Mouse (Mus musculus) retina, adult 2 months (tissue): ENCODE data around the gene Fcer1g.

ENCODE experiments used
- DNase-seq: peaks from one replicate; pipeline ENCODE4 v3.0.0-alpha.2; 2012; ENCODE audit warnings: low read depth, low spot score

The Fcer1g gene

DNA sequence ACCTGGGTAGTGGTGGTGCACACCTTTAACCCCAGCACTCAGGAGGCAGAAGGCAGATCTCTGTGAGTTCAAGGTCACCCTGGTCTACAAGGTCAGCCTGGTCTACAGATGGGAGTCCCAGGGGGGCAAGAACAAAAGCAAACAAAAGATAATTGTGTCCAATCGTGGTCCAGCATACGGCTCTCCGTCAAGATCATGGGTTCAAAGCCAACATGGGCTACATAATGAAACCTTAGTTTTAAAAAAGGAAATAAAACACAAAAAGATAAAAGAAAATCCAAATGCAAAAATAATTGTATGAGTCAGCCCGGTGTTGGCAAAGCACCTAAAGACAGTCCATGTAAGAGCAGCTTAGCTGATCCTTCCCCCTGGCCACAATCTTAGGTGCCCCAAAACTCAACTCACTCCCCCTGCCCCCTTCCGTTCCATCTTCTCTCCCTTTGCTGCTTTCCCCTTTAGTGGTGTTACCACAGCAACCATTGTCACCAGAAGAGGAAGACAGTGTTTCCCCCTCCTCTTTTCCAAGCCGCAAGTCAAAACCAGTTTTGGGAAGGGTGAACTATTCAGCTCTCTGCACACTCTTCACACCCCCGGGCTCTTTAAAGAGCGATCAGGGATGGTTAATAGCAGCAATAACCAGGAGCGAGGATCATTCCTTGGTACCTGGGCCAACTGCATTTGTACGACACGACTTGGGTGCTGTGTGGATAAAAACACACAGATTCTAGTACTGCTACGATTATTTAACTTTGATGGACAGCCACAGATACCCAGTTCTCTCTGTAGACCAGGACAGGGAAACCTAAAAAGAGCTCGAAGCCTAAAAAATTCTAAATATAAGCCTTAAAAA lies 46.1 kb downstream of the Fcer1g start:
- no peak for DNase-seq

DNA sequence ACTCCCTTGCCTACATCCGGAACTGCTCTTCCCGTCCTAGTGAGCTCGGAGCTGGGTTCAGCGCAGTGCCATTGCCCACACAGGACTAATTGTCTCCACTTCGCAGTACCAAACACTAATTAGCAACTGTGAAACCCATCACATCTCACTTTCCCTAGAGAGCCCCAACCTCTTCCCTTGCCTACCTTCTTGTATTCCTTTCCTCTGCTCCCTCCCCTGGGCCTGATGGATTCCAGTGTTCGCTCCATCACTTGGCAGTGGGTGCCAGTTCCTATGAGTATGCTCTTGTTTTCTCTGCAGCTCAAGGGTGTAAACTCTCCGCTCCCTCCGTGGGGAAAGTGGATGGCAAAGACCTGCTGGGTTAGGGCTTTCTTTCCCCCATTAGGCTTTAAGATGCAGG lies 48.5 kb downstream of the Fcer1g start:
- DNase-seq = no peak

DNA sequence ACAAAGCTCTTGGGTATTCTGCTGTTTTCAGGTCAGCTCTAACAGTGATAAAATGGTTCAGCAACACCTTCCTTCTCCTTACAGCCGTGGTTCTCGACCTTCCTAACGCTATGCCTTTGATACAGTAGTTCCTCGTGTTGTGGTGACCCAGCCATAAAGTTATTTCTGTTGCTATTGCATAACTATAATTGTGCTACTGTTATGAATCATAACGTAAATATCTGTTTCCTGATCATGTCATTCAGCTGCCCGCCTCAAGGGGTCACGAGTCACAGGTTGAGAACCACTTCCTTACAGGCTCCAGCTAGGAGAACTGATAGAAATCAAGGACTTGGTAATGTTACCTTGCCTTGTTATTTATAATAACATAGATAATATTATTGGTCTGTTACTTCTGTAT lies 49.9 kb downstream of the Fcer1g start:
- no peak for DNase-seq

DNA sequence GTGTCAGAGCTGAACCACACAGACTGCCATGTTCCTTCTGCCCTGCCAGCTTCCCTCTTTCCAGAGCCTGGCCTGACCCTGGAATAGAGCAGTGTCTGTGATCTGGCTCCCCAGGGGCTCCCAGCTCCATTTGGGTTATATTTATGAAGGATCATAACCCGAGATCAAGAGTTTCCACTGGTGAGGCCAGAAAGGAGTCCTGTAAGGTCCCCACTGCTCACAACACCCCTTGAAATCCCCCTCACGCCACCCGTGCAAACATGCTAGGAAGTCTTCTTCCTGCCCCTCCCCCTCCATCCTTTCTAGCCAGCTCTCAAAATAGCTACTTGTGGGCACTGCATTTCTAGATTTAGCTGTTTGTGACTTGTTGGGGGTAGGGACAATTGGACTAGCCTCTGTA lies 50.5 kb downstream of the Fcer1g start:
- DNase-seq = no peak

DNA sequence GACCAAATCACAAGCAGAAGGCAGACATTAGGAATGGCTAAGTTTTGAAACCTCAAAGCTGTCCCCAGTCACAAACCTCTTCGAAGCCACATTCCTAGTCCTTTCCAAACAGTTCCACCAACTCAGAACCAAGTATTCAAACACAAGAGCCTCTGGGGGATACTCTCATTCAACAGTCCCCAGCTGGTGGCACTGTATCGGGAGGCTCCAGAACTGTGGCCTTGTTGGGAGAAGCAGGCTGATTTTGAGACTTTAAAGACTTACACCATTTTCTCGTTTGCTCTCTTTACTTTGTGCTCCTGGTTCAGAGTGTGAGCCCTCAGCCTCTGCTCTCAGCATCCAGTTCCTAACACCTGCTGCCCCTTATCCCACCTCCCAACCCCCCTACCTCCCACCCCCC lies 51.1 kb downstream of the Fcer1g start:
- DNase-seq = no peak
